Mouse (Mus musculus): ENCODE measurements around the gene Celf6.

GRCm38 (mm10) chr9:59544739-59545138 is 33.0 kb upstream of the Celf6 start:
- TF ChIP-seq POLR2A (IDR thresholded peaks at IDR 0.05; ENCODE audit: low read depth, low read length) (no peak), CTCF (IDR thresholded peaks at IDR 0.05; ENCODE audit: extremely low read depth, insufficient read length, insufficient replicate concordance, low read depth, low read length) (no peak)
